Mouse (Mus musculus): Measurements from ENCODE around the gene Trappc6b. TPM values are rescaled to one million over a fixed set of nuclear protein-coding genes. Genes with fewer than 3 reads are reported as not detected.

Gene Trappc6b
- polyA plus RNA-seq (2012; rRNA removed): 140 and 143 TPM in 2 replicates

DNA sequence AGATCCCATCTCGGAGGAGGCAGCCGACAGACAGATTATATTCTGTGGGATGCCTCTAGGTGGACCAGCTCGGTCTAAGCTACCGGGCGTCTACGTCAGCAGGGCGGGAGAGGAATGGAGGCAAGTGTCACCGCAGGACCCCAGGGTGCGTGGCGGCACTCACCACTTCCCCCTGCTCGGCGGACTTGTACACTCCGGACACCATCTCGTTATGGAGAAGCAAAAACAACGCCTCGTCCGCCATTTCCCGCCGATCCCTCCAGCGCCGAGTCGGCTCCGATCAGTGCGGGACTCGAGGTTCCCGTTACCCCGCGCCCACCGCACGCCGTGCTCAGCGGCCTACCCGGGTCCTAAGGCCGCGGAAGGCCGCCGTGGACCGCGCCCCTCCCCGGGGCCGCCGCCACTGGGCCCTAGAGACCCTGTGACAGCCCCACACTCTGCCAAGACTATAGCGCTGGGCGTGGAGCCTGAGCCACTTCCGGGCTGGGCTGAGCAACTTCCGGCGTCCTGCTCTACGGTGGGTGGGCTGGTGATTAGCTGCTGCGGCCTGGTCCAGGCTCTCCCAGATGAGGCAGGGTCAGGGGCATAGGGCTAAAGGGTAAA lies at the start of gene Trappc6b:
Gene Trappc6b (minus strand): TSS at position 480 of the 603 bp plus-strand sequence.
- peak within 1 kb of the TSS; percentile 95 for H3K27ac ChIP-seq (ENCODE audit: insufficient read depth, low read length)
- H3K4me3 ChIP-seq (replicated peaks; ENCODE audit: insufficient read depth, low read depth, low read length): peak within 1 kb of the TSS; percentile 95
- H3K27me3 ChIP-seq (ENCODE audit: control insufficient read depth, insufficient read depth, low read length): no peaks in the 10 kb centered on the region
- DNase-seq: peak; percentile 78 to 82
- peak; percentile 39; the same call in 1 of the 2 replicates for TF ChIP-seq CTCF (IDR thresholded peaks at IDR 0.05; ENCODE audit: borderline replicate concordance, insufficient read depth, low read depth, low read length)
- peak; percentile 50; the same call in 1 of the 2 replicates for TF ChIP-seq POLR2A (IDR thresholded peaks at IDR 0.05; ENCODE audit: borderline replicate concordance, insufficient read depth, low read length)
- under 1% methylated on average over 49 of the region's 49 CpGs for WGBS
- H3K4me1 ChIP-seq (ENCODE audit: control insufficient read depth, insufficient read depth, low read length): peaks cover 3% of the 10 kb centered on the region; the same call in 1 of the 2 replicates

DNA sequence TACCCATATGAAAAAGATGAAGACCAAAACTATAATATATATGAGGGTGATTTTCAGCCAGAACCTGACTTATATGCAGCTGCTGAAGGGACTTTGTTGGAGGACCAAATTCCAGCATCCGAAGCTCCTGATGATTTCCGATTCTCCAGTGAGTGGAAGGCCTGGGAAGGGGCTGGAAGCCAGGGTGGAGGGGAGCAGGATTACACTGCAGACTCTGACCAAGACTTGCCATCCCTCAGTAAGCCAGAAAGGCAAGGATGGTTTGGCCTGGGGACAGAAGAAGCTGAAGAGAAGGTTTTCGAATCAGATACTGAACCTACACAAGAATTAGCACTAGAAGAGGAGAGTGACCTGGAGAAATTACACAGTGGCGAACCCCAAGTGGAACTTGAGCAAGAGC lies 46.7 kb upstream of the Trappc6b start:
- no peaks in the 10 kb centered on the region for H3K27me3 ChIP-seq (ENCODE audit: control insufficient read depth, insufficient read depth, low read length)
- H3K4me1 ChIP-seq (ENCODE audit: control insufficient read depth, insufficient read depth, low read length): no peaks in the 10 kb centered on the region
- DNase-seq: no peak
- TF ChIP-seq CTCF (IDR thresholded peaks at IDR 0.05; ENCODE audit: borderline replicate concordance, insufficient read depth, low read depth, low read length) (no peak), POLR2A (IDR thresholded peaks at IDR 0.05; ENCODE audit: borderline replicate concordance, insufficient read depth, low read length) (no peak)
- WGBS: 87% methylated on average over 4 of the region's 4 CpGs
- no peak overlapping the region for H3K27ac ChIP-seq (ENCODE audit: insufficient read depth, low read length)
- H3K4me3 ChIP-seq (replicated peaks; ENCODE audit: insufficient read depth, low read depth, low read length): no peak overlapping the region

DNA sequence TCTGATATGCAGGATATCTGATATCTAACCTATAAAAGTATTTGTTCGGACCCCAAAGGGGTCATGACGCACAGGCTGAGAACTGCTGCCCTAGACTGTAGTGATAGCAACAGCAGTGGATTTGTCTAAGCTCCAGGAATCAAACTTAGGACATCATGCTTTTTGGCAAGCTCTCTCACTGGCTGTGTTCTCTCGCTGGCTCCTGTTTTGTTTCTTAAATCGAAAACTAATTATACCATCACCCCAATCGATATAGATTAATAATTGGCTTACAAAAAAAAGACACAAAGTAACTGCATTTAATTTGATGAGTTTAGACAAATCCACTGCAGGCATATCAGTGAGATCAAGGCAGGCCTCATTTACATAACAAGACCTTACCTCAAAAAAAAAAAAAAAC lies 45.2 kb upstream of the Trappc6b start:
- 62% methylated on average over 5 of the region's 5 CpGs for WGBS
- H3K4me3 ChIP-seq (replicated peaks; ENCODE audit: insufficient read depth, low read depth, low read length): no peak overlapping the region
- TF ChIP-seq POLR2A (IDR thresholded peaks at IDR 0.05; ENCODE audit: borderline replicate concordance, insufficient read depth, low read length): no peak
- TF ChIP-seq CTCF (IDR thresholded peaks at IDR 0.05; ENCODE audit: borderline replicate concordance, insufficient read depth, low read depth, low read length): no peak
- no peaks in the 10 kb centered on the region for H3K4me1 ChIP-seq (ENCODE audit: control insufficient read depth, insufficient read depth, low read length)
- no peaks in the 10 kb centered on the region for H3K27me3 ChIP-seq (ENCODE audit: control insufficient read depth, insufficient read depth, low read length)
- no peak overlapping the region for H3K27ac ChIP-seq (ENCODE audit: insufficient read depth, low read length)
- no peak for DNase-seq

DNA sequence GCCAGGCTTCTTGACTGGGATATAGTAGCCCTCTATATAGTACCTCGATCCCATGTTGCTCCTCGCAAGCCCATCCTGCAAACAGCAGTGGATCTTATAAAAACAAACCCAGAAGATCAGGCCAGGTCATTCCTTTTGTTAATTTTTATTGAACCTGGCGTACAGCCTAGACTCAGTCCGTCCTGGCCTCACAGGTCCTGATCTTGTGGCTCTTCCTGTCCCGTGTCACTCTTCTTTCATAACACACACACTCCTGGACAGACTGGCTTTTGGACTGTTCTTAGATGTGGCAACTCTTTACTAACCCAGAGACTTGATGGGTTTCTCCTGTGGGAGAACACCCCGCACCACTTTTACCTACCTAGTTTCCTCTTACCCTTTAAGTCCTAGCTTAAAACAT lies 44.6 kb upstream of the Trappc6b start:
- Histone ChIP-seq H3K4me1 (ENCODE audit: control insufficient read depth, insufficient read depth, low read length) (no peaks in the 10 kb centered on the region), H3K4me3 (replicated peaks; ENCODE audit: insufficient read depth, low read depth, low read length) (no peak overlapping the region), H3K27me3 (ENCODE audit: control insufficient read depth, insufficient read depth, low read length) (no peaks in the 10 kb centered on the region), H3K27ac (ENCODE audit: insufficient read depth, low read length) (no peak overlapping the region)
- WGBS: 83% methylated on average over 6 of the region's 6 CpGs
- TF ChIP-seq POLR2A (IDR thresholded peaks at IDR 0.05; ENCODE audit: borderline replicate concordance, insufficient read depth, low read length) (no peak), CTCF (IDR thresholded peaks at IDR 0.05; ENCODE audit: borderline replicate concordance, insufficient read depth, low read depth, low read length) (no peak)
- DNase-seq: no peak

DNA sequence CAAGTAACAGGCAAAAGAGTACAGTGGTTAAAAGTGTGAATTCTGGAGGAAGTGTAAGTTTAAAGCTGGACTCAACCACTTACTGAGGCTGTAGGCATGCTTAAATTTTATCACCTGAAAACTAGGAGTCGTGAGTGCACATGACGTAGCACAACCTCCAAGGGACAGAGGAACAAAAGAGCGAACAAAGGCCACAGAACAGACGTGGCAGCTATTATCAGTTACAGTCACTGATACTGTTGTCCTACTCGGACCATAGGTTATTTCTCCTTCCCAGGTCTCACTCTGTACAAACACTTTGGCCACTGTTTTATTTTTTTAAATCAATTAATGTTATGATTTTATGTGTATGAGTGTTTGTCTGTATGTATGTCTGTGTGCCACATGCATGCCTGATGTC lies 43.5 kb upstream of the Trappc6b start:
- no peaks in the 10 kb centered on the region for H3K4me1 ChIP-seq (ENCODE audit: control insufficient read depth, insufficient read depth, low read length)
- TF ChIP-seq CTCF (IDR thresholded peaks at IDR 0.05; ENCODE audit: borderline replicate concordance, insufficient read depth, low read depth, low read length) (no peak), POLR2A (IDR thresholded peaks at IDR 0.05; ENCODE audit: borderline replicate concordance, insufficient read depth, low read length) (no peak)
- WGBS: 75% methylated on average over 5 of the region's 5 CpGs
- H3K27ac ChIP-seq (ENCODE audit: insufficient read depth, low read length): no peak overlapping the region
- no peaks in the 10 kb centered on the region for H3K27me3 ChIP-seq (ENCODE audit: control insufficient read depth, insufficient read depth, low read length)
- DNase-seq: no peak
- H3K4me3 ChIP-seq (replicated peaks; ENCODE audit: insufficient read depth, low read depth, low read length): no peak overlapping the region

DNA sequence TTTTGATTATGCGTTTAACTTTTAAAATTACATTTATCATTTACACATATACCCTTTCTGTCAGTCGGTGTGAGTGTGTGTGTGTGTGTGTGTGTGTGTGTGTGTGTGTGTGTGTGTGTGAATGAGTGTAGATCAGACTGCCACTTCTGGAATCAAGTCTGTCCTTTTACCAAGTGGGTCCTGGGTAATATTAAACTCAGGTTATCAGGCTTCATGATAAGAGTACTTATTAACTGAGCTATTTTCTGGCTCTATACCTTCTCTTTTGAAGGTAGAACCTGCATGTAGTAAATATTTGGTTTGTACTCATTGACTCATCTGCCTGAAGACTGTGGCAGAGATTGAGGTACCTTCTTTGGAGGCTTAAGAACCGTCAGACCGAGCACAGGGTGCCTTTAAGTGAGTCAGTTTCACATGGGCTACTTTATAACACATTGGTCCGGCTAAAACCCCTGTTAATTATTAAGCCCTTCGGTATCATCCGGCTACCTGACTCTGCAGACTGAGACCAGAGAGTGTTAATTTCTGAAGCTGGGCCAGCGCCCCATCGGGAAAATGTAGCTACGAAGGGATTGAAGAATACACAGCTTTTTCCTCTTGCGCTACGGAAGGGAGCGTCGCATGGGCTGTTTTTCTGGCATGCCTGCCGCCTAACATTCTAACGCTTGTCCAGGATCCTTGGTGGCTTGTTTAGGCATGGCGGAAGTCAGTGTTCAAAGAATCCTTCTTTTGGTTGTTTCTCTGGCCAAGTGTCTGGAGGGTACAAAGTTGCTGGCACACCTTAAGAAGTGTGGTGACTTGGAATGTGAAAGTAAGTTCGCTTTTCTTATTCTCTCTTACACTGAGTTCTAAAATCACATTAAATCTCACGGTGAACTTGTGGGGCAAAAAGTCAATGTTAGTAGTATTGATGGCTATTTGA lies 34.1 kb upstream of the Trappc6b start, which contains the start of gene Mia2:
Gene Mia2 (plus strand): TSS at position 696 of the 922 bp plus-strand sequence.
- DNase-seq: no peak
- Histone ChIP-seq H3K27me3 (ENCODE audit: control insufficient read depth, insufficient read depth, low read length) (no peaks in the 10 kb centered on the region), H3K4me3 (replicated peaks; ENCODE audit: insufficient read depth, low read depth, low read length) (no peak within 1 kb of the TSS), H3K27ac (ENCODE audit: insufficient read depth, low read length) (no peak within 1 kb of the TSS), H3K4me1 (ENCODE audit: control insufficient read depth, insufficient read depth, low read length) (no peaks in the 10 kb centered on the region)
- 81% methylated on average over 19 of the region's 19 CpGs for WGBS
- TF ChIP-seq POLR2A (IDR thresholded peaks at IDR 0.05; ENCODE audit: borderline replicate concordance, insufficient read depth, low read length): no peak
- TF ChIP-seq CTCF (IDR thresholded peaks at IDR 0.05; ENCODE audit: borderline replicate concordance, insufficient read depth, low read depth, low read length): no peak

DNA sequence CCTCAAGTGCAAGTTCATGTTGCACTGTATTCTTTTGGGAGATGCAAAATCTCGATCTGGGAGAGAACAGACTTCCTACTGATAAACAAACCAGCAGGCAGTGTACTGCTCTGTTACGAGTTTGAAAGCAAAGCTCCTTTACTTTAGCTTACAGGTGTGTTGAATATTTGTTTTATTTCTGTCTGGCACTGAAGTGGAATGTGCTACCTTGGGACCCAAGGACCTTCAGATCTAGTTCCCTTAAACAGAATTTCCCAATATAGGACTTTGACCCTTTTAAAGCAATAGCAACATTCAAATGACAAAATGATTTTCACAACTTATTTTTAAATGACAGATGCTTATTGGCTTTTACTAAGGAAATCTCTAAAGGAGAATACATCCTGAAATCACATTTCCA lies 32.3 kb upstream of the Trappc6b start:
- no peak for DNase-seq
- no peak for TF ChIP-seq POLR2A (IDR thresholded peaks at IDR 0.05; ENCODE audit: borderline replicate concordance, insufficient read depth, low read length)
- TF ChIP-seq CTCF (IDR thresholded peaks at IDR 0.05; ENCODE audit: borderline replicate concordance, insufficient read depth, low read depth, low read length): no peak
- Histone ChIP-seq H3K4me3 (replicated peaks; ENCODE audit: insufficient read depth, low read depth, low read length) (no peak overlapping the region), H3K27me3 (ENCODE audit: control insufficient read depth, insufficient read depth, low read length) (no peaks in the 10 kb centered on the region), H3K4me1 (ENCODE audit: control insufficient read depth, insufficient read depth, low read length) (no peaks in the 10 kb centered on the region), H3K27ac (ENCODE audit: insufficient read depth, low read length) (no peak overlapping the region)
- WGBS: 63% methylated on average over 2 of the region's 2 CpGs

All from cerebellum, adult 2 months (tissue).